Mouse (Mus musculus) layer of hippocampus, postnatal 14 days (tissue): ENCODE data around the gene Foxp1. TPM values are rescaled to one million over a fixed set of nuclear protein-coding genes. Genes with fewer than 3 reads are reported as not detected.
A peak's percentile ranks its signal among the peaks of the same experiment; 100 is the strongest.

Experiments
- DNase-seq, 2 experiments: peaks; one replicate each; pipeline ENCODE4 v3.0.0; 2021 to 2022; ENCODE audit warnings: low spot score in 2 of 2, mixed read lengths in 1 of 2
- total RNA-seq, 2 experiments: library from RNA; stranded (reverse); gene quantifications; 2 replicates each; pipeline ENCODE4 v1.2.3; 2021

The Foxp1 gene
- total RNA-seq, 2 experiments from 2014 or later: 95.0 to 96.7 TPM

- DNase-seq: no peak
Observed at GRCm38 (mm10) chr6:99297535-99297934, 225.0 kb downstream of the Foxp1 start.

- DNase-seq: no peak
Observed at GRCm38 (mm10) chr6:99295495-99295894, 227.0 kb downstream of the Foxp1 start.

- no peak for DNase-seq
Observed at GRCm38 (mm10) chr6:99289220-99289619, 233.3 kb downstream of the Foxp1 start.

- no peak for DNase-seq
Observed at GRCm38 (mm10) chr6:99285026-99285425, 237.5 kb downstream of the Foxp1 start.

GRCm38 (mm10) chr6:99284019-99284418 is 238.5 kb downstream of the Foxp1 start:
- no peak for DNase-seq

GRCm38 (mm10) chr6:99282866-99283657 is 239.5 kb downstream of the Foxp1 start:
- DNase-seq: no peak

- no peak for DNase-seq
Observed at GRCm38 (mm10) chr6:99281433-99281832, 241.1 kb downstream of the Foxp1 start.

- no peak for DNase-seq
Observed at GRCm38 (mm10) chr6:99280619-99281018, 241.9 kb downstream of the Foxp1 start.

- no peak for DNase-seq
Observed at GRCm38 (mm10) chr6:99277251-99277650, 245.3 kb downstream of the Foxp1 start.

GRCm38 (mm10) chr6:99276297-99276653 is 246.2 kb downstream of the Foxp1 start:
- DNase-seq: no peak

- no peak for DNase-seq
Observed at GRCm38 (mm10) chr6:99275381-99276296, 246.9 kb downstream of the Foxp1 start.

- no peak for DNase-seq
Observed at GRCm38 (mm10) chr6:99274667-99275066, 247.9 kb downstream of the Foxp1 start.

- no peak for DNase-seq
Observed at GRCm38 (mm10) chr6:99274222-99274621, 248.3 kb downstream of the Foxp1 start.

- DNase-seq: no peak
Observed at GRCm38 (mm10) chr6:99273177-99273576, 249.3 kb downstream of the Foxp1 start.

- no peak for DNase-seq
Observed at GRCm38 (mm10) chr6:99272174-99272573, 250.3 kb downstream of the Foxp1 start.

- no peak for DNase-seq
Observed at GRCm38 (mm10) chr6:99271741-99272140, 250.8 kb downstream of the Foxp1 start.

- DNase-seq: no peak
Observed at GRCm38 (mm10) chr6:99269921-99270320, 252.6 kb downstream of the Foxp1 start.

GRCm38 (mm10) chr6:99268171-99269061 is 254.1 kb downstream of the Foxp1 start:
- DNase-seq: peak; percentile 18 to 21

- DNase-seq: no peak
Observed at GRCm38 (mm10) chr6:99265945-99266656, 256.4 kb downstream of the Foxp1 start.

- no peak for DNase-seq
Observed at GRCm38 (mm10) chr6:99265173-99265572, 257.3 kb downstream of the Foxp1 start.
